Mouse (Mus musculus): ENCODE data around the gene H2al1j. TPM values are rescaled to one million over a fixed set of nuclear protein-coding genes. Genes with fewer than 3 reads are reported as not detected.

H2al1j gene
- total RNA-seq, 2 experiments from 2014 or later = not detected

Other genes with a start within 250 kb of the H2al1j start
- not detected for gene H2al1a, start 28.6 kb upstream of the H2al1j start, total RNA-seq (2021)
- gene H2al1b, start 25.4 kb upstream of the H2al1j start, total RNA-seq (2021) = not detected
- not detected for gene H2al1c, start 22.2 kb upstream of the H2al1j start, total RNA-seq (2021)
- gene H2al1d, start 19.0 kb upstream of the H2al1j start, total RNA-seq (2021) = not detected
- gene H2al1e, start 15.9 kb upstream of the H2al1j start, total RNA-seq (2021) = not detected
- not detected for gene H2al1f, start 12.7 kb upstream of the H2al1j start, total RNA-seq (2021)
- gene H2al1g, start 9.6 kb upstream of the H2al1j start, total RNA-seq (2021) = not detected
- gene H2al1h, start 6.3 kb upstream of the H2al1j start, total RNA-seq (2021) = not detected
- gene H2al1i, start 3.2 kb upstream of the H2al1j start, total RNA-seq (2021) = not detected

Measured in adrenal gland, postnatal 36 days (tissue).